Mouse (Mus musculus): ENCODE data around the gene Usp33. TPM values are rescaled to one million over a fixed set of nuclear protein-coding genes. Genes with fewer than 3 reads are reported as not detected.
"Not testable (repeated sequence)": the region's sequence is repeated elsewhere in the genome, so short reads cannot be mapped to it uniquely, and the experiment has no call there.

Usp33 gene
- total and polyA plus RNA-seq, 2 experiments from 2014 or later = 16.4 to 21.7 TPM

- H3K27me3 ChIP-seq (ENCODE audit: control insufficient read depth, insufficient read depth, low read length) = no peaks in the 10 kb centered on the region
- H3K4me2 ChIP-seq (ENCODE audit: low read depth, low read length) = no peak overlapping the region
- WGBS = 5% methylated on average over 7 of the region's 7 CpGs
- no peak overlapping the region for H3K9ac ChIP-seq (replicated peaks; ENCODE audit: low read depth, low read length)
- H3K9me3 ChIP-seq (replicated peaks; ENCODE audit: control insufficient read depth, low read length) = no peaks in the 10 kb centered on the region
- H3K4me1 ChIP-seq (ENCODE audit: control insufficient read depth, insufficient read depth) = peaks cover 8% of the 10 kb centered on the region; the same call in 1 of the 2 replicates
- TF ChIP-seq EP300 (IDR thresholded peaks at IDR 0.05; ENCODE audit: low read depth) = no peak
- peak; percentile 100 for TF ChIP-seq CTCF (IDR thresholded peaks at IDR 0.05; ENCODE audit: low read depth)
- no peak overlapping the region for H3K4me3 ChIP-seq (ENCODE audit: low read depth, low read length)
- H3K27ac ChIP-seq (ENCODE audit: low read depth) = peak overlapping the region; percentile 39; the same call in 1 of the 2 replicates
- ATAC-seq (ENCODE audit: insufficient read depth, low read depth) (peak; percentile 95), DNase-seq (ENCODE audit: low spot score) (peak; percentile 96)
- peaks cover 7% of the 10 kb centered on the region for H3K36me3 ChIP-seq (replicated peaks; ENCODE audit: control insufficient read depth, insufficient read depth, low read length)
Measured at GRCm38 (mm10) chr3:152315613-152316012, 30.7 kb upstream of the Usp33 start.

- not testable (repeated sequence) for H3K9me3 ChIP-seq (replicated peaks; ENCODE audit: control insufficient read depth, low read length); H3K4me2 ChIP-seq (ENCODE audit: low read depth, low read length); DNase-seq (ENCODE audit: low spot score); ATAC-seq (ENCODE audit: insufficient read depth, low read depth); H3K9ac ChIP-seq (replicated peaks; ENCODE audit: low read depth, low read length); H3K4me1 ChIP-seq (ENCODE audit: control insufficient read depth, insufficient read depth); H3K27me3 ChIP-seq (ENCODE audit: control insufficient read depth, insufficient read depth, low read length); H3K27ac ChIP-seq (ENCODE audit: low read depth); H3K4me3 ChIP-seq (ENCODE audit: low read depth, low read length); H3K36me3 ChIP-seq (replicated peaks; ENCODE audit: control insufficient read depth, insufficient read depth, low read length)
- 64% methylated on average over 9 of the region's 9 CpGs for WGBS
Measured at GRCm38 (mm10) chr3:152316447-152317173, 29.7 kb upstream of the Usp33 start.

- no peaks in the 10 kb centered on the region for H3K9me3 ChIP-seq (replicated peaks; ENCODE audit: control insufficient read depth, low read length)
- 72% methylated on average over 10 of the region's 10 CpGs for WGBS
- no peaks in the 10 kb centered on the region for H3K4me1 ChIP-seq (ENCODE audit: control insufficient read depth, insufficient read depth)
- DNase-seq (ENCODE audit: low spot score) (no peak), ATAC-seq (ENCODE audit: insufficient read depth, low read depth) (no peak)
- H3K27me3 ChIP-seq (ENCODE audit: control insufficient read depth, insufficient read depth, low read length) = no peaks in the 10 kb centered on the region
- no peak overlapping the region for H3K4me2 ChIP-seq (ENCODE audit: low read depth, low read length)
- H3K36me3 ChIP-seq (replicated peaks; ENCODE audit: control insufficient read depth, insufficient read depth, low read length) = peaks cover 9% of the 10 kb centered on the region
- H3K4me3 ChIP-seq (ENCODE audit: low read depth, low read length) = no peak overlapping the region
- 0 out of 2 replicates have a peak overlapping the region, but pooled peaks have one; percentile 4 for H3K27ac ChIP-seq (ENCODE audit: low read depth)
- no peak overlapping the region for H3K9ac ChIP-seq (replicated peaks; ENCODE audit: low read depth, low read length)
- TF ChIP-seq EP300 (IDR thresholded peaks at IDR 0.05; ENCODE audit: low read depth) = no peak
- no peak for TF ChIP-seq CTCF (IDR thresholded peaks at IDR 0.05; ENCODE audit: low read depth)
Measured at GRCm38 (mm10) chr3:152320972-152321645, 25.2 kb upstream of the Usp33 start.

- WGBS = 89% methylated on average over 8 of the region's 8 CpGs
- no peaks in the 10 kb centered on the region for H3K27me3 ChIP-seq (ENCODE audit: control insufficient read depth, insufficient read depth, low read length)
- H3K4me1 ChIP-seq (ENCODE audit: control insufficient read depth, insufficient read depth) = no peaks in the 10 kb centered on the region
- H3K27ac ChIP-seq (ENCODE audit: low read depth) = 0 out of 2 replicates have a peak overlapping the region, but pooled peaks have one; percentile 4
- no peak overlapping the region for H3K4me3 ChIP-seq (ENCODE audit: low read depth, low read length)
- no peak overlapping the region for H3K4me2 ChIP-seq (ENCODE audit: low read depth, low read length)
- no peak for TF ChIP-seq CTCF (IDR thresholded peaks at IDR 0.05; ENCODE audit: low read depth)
- TF ChIP-seq EP300 (IDR thresholded peaks at IDR 0.05; ENCODE audit: low read depth) = no peak
- DNase-seq (ENCODE audit: low spot score) (no peak), ATAC-seq (ENCODE audit: insufficient read depth, low read depth) (no peak)
- H3K9me3 ChIP-seq (replicated peaks; ENCODE audit: control insufficient read depth, low read length) = no peaks in the 10 kb centered on the region
- H3K36me3 ChIP-seq (replicated peaks; ENCODE audit: control insufficient read depth, insufficient read depth, low read length) = peaks cover 9% of the 10 kb centered on the region
- no peak overlapping the region for H3K9ac ChIP-seq (replicated peaks; ENCODE audit: low read depth, low read length)
Measured at GRCm38 (mm10) chr3:152321765-152322547, 24.3 kb upstream of the Usp33 start.

- no peak for ATAC-seq (ENCODE audit: insufficient read depth, low read depth)
- no peak for DNase-seq (ENCODE audit: low spot score)
- TF ChIP-seq CTCF (IDR thresholded peaks at IDR 0.05; ENCODE audit: low read depth) = no peak
- TF ChIP-seq EP300 (IDR thresholded peaks at IDR 0.05; ENCODE audit: low read depth) = no peak
- Histone ChIP-seq H3K36me3 (replicated peaks; ENCODE audit: control insufficient read depth, insufficient read depth, low read length) (peaks cover 37% of the 10 kb centered on the region), H3K27ac (ENCODE audit: low read depth) (no peak overlapping the region), H3K9ac (replicated peaks; ENCODE audit: low read depth, low read length) (no peak overlapping the region), H3K4me1 (ENCODE audit: control insufficient read depth, insufficient read depth) (no peaks in the 10 kb centered on the region), H3K9me3 (replicated peaks; ENCODE audit: control insufficient read depth, low read length) (no peaks in the 10 kb centered on the region), H3K27me3 (ENCODE audit: control insufficient read depth, insufficient read depth, low read length) (no peaks in the 10 kb centered on the region), H3K4me3 (ENCODE audit: low read depth, low read length) (no peak overlapping the region), H3K4me2 (ENCODE audit: low read depth, low read length) (no peak overlapping the region)
- 96% methylated on average over 6 of the region's 6 CpGs for WGBS
Measured at GRCm38 (mm10) chr3:152332104-152332503, 14.2 kb upstream of the Usp33 start.

All from heart, postnatal 0 days (tissue).